Mouse (Mus musculus) neutrophil, adult 83 days (primary cell): ENCODE results near the gene Olfr1128. TPM values are rescaled to one million over a fixed set of nuclear protein-coding genes. Genes with fewer than 3 reads are reported as not detected.

Experiments used
- total RNA-seq, 2 experiments: library from RNA; stranded (reverse); gene quantifications; one replicate each; pipeline ENCODE4 v1.2.4; 2023

Olfr1128 gene
- total RNA-seq: not detected

GRCm38 (mm10) chr2:87545442-87545841 lies at the start of gene Olfr1128:
Gene Olfr1128 (minus strand): TSS chr2:87545542.

DNA sequence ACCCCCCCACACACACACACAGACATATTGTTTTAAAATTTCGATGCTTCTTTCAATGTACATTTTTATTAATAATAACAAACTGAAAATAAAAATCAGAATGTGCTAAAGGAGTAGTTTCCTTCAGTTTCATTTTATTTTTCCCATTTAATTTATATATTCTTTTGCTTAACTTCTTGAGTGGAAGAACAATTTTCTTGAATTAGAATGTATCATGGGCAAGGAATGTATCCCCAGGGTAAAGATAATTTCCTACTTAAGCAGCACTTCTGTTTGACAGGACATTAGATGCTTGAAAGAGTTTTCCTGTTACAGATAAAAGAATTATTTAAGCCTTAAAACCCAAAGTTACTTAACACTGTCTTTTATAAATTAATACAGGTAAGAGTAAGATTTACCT lies 28.3 kb upstream of the Olfr1128 start, which contains the start of gene Olfr1129:
Olfr1129 (plus strand) TSS at position 301 of the 400 bp plus-strand sequence.

GRCm38 (mm10) chr2:87531496-87531895 lies 13.8 kb downstream of the Olfr1128 start, which contains the start of gene Olfr153:
Gene Olfr153 (plus strand): TSS chr2:87531796.

GRCm38 (mm10) chr2:87506265-87506664 lies 39.1 kb downstream of the Olfr1128 start, which contains the start of gene Pramel6:
Gene Pramel6 (plus strand): TSS chr2:87506565.

DNA sequence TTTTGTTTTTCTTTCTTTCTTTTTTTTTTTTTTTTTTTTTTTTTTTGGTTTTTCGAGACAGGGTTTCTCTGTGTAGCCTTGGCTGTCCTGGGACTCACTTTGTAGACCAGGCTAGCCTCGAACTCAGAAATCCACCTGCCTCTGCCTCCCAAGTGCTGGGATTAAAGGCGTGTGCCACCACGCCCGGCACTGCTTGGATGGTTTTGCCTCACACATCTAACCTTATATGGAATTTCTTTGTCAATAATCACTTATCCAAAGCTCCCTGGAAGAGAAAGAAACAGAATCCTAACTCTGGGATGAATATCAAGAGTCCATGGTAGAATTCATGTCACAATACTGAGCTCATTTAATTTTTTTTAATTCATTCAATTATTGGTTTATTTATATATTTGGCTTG lies 48.3 kb downstream of the Olfr1128 start, which contains the start of gene Pramel7:
Pramel7 (minus strand) TSS at position 101 of the 400 bp plus-strand sequence.

Other genes starting within 250 kb of the Olfr1128 start
- not detected for gene Olfr1118, start 238.0 kb downstream of the Olfr1128 start, total RNA-seq
- gene Olfr1120, start 190.7 kb downstream of the Olfr1128 start, total RNA-seq: not detected
- not detected for gene Olfr1121, start 175.6 kb downstream of the Olfr1128 start, total RNA-seq
- not detected for gene Olfr1122, start 159.7 kb downstream of the Olfr1128 start, total RNA-seq
- not detected for gene Olfr1123, start 128.9 kb downstream of the Olfr1128 start, total RNA-seq
- gene Olfr1124, start 115.3 kb downstream of the Olfr1128 start, total RNA-seq: not detected
- gene Olfr1126, start 91.6 kb downstream of the Olfr1128 start, total RNA-seq: not detected
- gene Pramel7, start 48.4 kb downstream of the Olfr1128 start, total RNA-seq: not detected
- not detected for gene Pramel6, start 39.0 kb downstream of the Olfr1128 start, total RNA-seq
- not detected for gene Olfr153, start 13.7 kb downstream of the Olfr1128 start, total RNA-seq
- not detected for gene Olfr1129, start 28.4 kb upstream of the Olfr1128 start, total RNA-seq
- not detected for gene Olfr1130, start 60.7 kb upstream of the Olfr1128 start, total RNA-seq
- not detected for gene Olfr1131, start 81.6 kb upstream of the Olfr1128 start, total RNA-seq
- gene Olfr1132, start 92.0 kb upstream of the Olfr1128 start, total RNA-seq: not detected
- not detected for gene Olfr1133, start 101.8 kb upstream of the Olfr1128 start, total RNA-seq
- not detected for gene Olfr1134, start 112.9 kb upstream of the Olfr1128 start, total RNA-seq
- gene Olfr1135, start 128.1 kb upstream of the Olfr1128 start, total RNA-seq: not detected
- gene Olfr1136, start 148.4 kb upstream of the Olfr1128 start, total RNA-seq: not detected
- not detected for gene Olfr1137, start 167.6 kb upstream of the Olfr1128 start, total RNA-seq
- not detected for gene Olfr1138, start 194.4 kb upstream of the Olfr1128 start, total RNA-seq
- not detected for gene Olfr1140, start 198.2 kb upstream of the Olfr1128 start, total RNA-seq
- not detected for gene Olfr1141, start 208.4 kb upstream of the Olfr1128 start, total RNA-seq
- gene Olfr152, start 233.9 kb upstream of the Olfr1128 start, total RNA-seq: not detected